Mouse (Mus musculus) heart, postnatal 0 days (tissue): ENCODE data around the gene Plxna1.

Experiments
- CTCF ChIP-seq: IDR thresholded peaks from 2 replicates; pipeline ENCODE4 v1.5.1; 2016; ENCODE audit warnings: antibody characterized with exemption, control low read depth, low read depth
- EP300 ChIP-seq: IDR thresholded peaks from 2 replicates; pipeline ENCODE4 v1.6.1; 2016; ENCODE audit warnings: antibody characterized with exemption, low read depth

DNA sequence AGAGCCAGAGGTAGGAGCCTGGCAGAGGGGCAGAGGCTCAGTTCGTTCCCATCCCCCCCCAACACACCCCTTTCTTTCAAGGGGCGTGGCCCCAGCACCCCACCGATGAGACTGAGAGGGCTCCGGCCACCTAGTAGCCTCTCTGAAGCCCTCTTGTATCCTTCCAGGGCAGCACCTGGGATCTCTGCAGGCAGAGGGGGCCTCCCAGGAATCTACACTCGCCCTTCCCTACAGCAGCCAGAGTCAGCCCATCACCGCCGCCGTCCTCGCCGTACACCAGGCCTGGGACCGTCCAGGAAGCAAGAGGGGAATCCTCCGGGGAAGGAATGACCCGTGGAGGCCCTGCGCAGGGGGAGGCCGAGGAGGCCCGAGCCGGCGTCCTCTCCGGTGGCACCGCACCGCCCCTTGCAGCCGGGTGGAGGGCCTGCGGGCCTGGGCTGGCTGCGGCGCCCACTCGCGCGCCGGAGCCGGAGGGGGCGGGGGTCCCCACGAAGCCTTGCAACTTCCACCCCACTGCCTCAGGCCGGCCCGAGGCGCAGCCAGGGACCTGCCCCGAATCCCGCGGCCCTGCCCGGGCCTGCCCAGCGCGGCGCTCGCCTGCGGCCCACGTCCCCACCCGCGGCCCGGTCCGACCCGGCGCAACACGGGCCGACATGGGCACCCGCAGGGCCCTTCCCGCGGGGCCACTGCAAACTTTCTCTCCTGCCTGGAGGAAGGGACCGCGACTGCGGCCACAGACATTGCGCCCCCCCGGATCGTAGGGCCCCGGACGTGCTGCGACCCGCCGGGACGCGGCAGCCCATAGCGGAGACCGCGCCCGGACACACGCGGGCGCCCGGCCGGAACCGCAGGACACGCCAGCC is 771 bp downstream of the Plxna1 start:
- no peak for TF ChIP-seq CTCF
- no peak for TF ChIP-seq EP300
